8 mouse cellular contexts compared by ENCODE assay signal in the genomic region with DNA sequence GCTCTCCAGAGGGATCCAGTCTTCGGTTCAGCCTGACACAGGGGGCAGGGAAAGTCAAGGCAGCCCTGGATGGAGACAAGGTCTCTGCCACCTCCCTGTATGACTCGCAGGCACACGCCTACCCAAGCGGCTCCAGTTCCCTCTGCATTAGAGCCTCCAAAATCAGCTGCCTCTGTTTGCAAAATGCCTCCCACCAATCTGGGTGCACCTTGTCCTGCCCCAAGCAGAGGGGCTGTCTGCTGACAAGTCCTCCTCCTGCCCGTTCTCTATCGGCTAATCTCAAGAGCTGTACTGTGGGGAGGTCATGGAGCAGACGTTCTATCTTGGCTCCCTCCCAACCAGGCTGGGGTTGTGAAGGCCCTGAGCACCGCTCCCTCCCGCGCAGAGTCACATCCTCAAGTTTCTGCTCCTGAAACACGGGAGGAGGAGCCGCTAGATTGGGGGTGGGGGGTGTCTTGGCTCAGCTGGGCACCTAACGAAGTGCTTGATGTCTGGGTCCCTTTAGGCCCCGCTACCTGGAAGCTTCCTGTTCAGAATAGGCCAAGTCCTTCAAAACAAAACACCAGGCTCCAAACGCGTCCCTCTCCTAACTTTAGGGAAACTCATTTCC. TPM values are rescaled to one million over a fixed set of nuclear protein-coding genes. Genes with fewer than 3 reads are reported as not detected.
DNase-seq lines count a peak whose midpoint lies in the region; ATAC-seq and TF ChIP-seq lines count a peak whose summit lies in the region.

No protein-coding gene starts in this region.

- WGBS in forebrain, embryonic 12.5 days: 17% methylated on average over 16 of the region's 16 CpGs
- WGBS in hindbrain, postnatal 0 days: 10% methylated on average over 16 of the region's 16 CpGs
- WGBS in limb, embryonic 15.5 days: 9% methylated on average over 16 of the region's 16 CpGs
- WGBS in midbrain, embryonic 16.5 days: 17% methylated on average over 16 of the region's 16 CpGs

- H3K27ac ChIP-seq in forebrain, embryonic 12.5 days: no peak overlapping the region
- H3K27ac ChIP-seq in hindbrain, postnatal 0 days: peak overlapping the region; percentile 86
- peak overlapping the region; percentile 33 for H3K27ac ChIP-seq in limb, embryonic 15.5 days
- H3K27ac ChIP-seq in midbrain, embryonic 16.5 days (ENCODE audit: low read length): no peak overlapping the region

- DNase-seq in right cerebral cortex, postnatal 25 days: peak; percentile 25
- no peak for DNase-seq in right cerebral cortex, postnatal 4 days
- peak; percentile 72 for DNase-seq in brain, adult 2 months (ENCODE audit: low read depth, low spot score)
- DNase-seq in hindbrain, postnatal 0 days (ENCODE audit: low spot score): peak; percentile 42
- peak; percentile 63 to 73 for DNase-seq in thymus, postnatal 36 days

- H3K4me1 ChIP-seq in forebrain, embryonic 12.5 days: peaks cover 25% of the 10 kb centered on the region
- H3K4me1 ChIP-seq in hindbrain, postnatal 0 days (ENCODE audit: insufficient read depth, low read length): peaks cover 14% of the 10 kb centered on the region
- H3K4me1 ChIP-seq in limb, embryonic 15.5 days: peaks cover 25% of the 10 kb centered on the region
- H3K4me1 ChIP-seq in midbrain, embryonic 16.5 days (ENCODE audit: control insufficient read depth, insufficient read depth, low read length): peaks cover 21% of the 10 kb centered on the region

- H3K4me3 ChIP-seq in forebrain, embryonic 12.5 days (replicated peaks): peak overlapping the region; percentile 96
- H3K4me3 ChIP-seq in hindbrain, postnatal 0 days (ENCODE audit: low read length): peak overlapping the region; percentile 98
- H3K4me3 ChIP-seq in limb, embryonic 15.5 days: peak overlapping the region; percentile 100
- peak overlapping the region; percentile 69 for H3K4me3 ChIP-seq in midbrain, embryonic 16.5 days (ENCODE audit: low read depth, low read length)

- H3K27me3 ChIP-seq in forebrain, embryonic 12.5 days: no peaks in the 10 kb centered on the region
- H3K27me3 ChIP-seq in hindbrain, postnatal 0 days (ENCODE audit: insufficient read depth, low read length): no peaks in the 10 kb centered on the region
- no peaks in the 10 kb centered on the region for H3K27me3 ChIP-seq in limb, embryonic 15.5 days
- H3K27me3 ChIP-seq in midbrain, embryonic 16.5 days (ENCODE audit: control insufficient read depth, insufficient read depth, low read depth, low read length): no peaks in the 10 kb centered on the region

- no peak for ATAC-seq in forebrain, embryonic 12.5 days (ENCODE audit: low FRiP score)
- ATAC-seq in hindbrain, postnatal 0 days: peak; percentile 14; the same call in 1 of the 2 replicates
- ATAC-seq in limb, embryonic 15.5 days (ENCODE audit: insufficient number of reproducible peaks, low FRiP score, low TSS enrichment, low read depth): no peak
- ATAC-seq in midbrain, embryonic 16.5 days: no peak; the same call in 1 of the 2 replicates

- TF ChIP-seq CTCF in hindbrain, postnatal 0 days (IDR thresholded peaks at IDR 0.05; ENCODE audit: low read depth): no peak

- H3K9ac ChIP-seq in forebrain, embryonic 12.5 days: peak overlapping the region; percentile 91
- H3K9ac ChIP-seq in hindbrain, postnatal 0 days (replicated peaks; ENCODE audit: low read length): peak overlapping the region; percentile 91
- H3K9ac ChIP-seq in limb, embryonic 15.5 days: peak overlapping the region; percentile 96
- H3K9ac ChIP-seq in midbrain, embryonic 16.5 days (ENCODE audit: low read depth, low read length): peak overlapping the region; percentile 79

- peak overlapping the region; percentile 95 for H3K4me2 ChIP-seq in forebrain, embryonic 12.5 days
- H3K4me2 ChIP-seq in hindbrain, postnatal 0 days (ENCODE audit: low read depth, low read length): peak overlapping the region; percentile 77
- H3K4me2 ChIP-seq in limb, embryonic 15.5 days: peak overlapping the region; percentile 83
- peak overlapping the region; percentile 99 for H3K4me2 ChIP-seq in midbrain, embryonic 16.5 days (ENCODE audit: low read length)

- H3K9me3 ChIP-seq in forebrain, embryonic 12.5 days: no peaks in the 10 kb centered on the region
- H3K9me3 ChIP-seq in hindbrain, postnatal 0 days (ENCODE audit: low read length): no peaks in the 10 kb centered on the region
- no peaks in the 10 kb centered on the region for H3K9me3 ChIP-seq in limb, embryonic 15.5 days
- H3K9me3 ChIP-seq in midbrain, embryonic 16.5 days (replicated peaks; ENCODE audit: control insufficient read depth, low read length, poor library complexity, severe bottlenecking): no peaks in the 10 kb centered on the region

- H3K36me3 ChIP-seq in forebrain, embryonic 12.5 days (replicated peaks): peaks cover 47% of the 10 kb centered on the region
- peaks cover 13% of the 10 kb centered on the region; the same call in 1 of the 2 replicates for H3K36me3 ChIP-seq in hindbrain, postnatal 0 days (ENCODE audit: insufficient read depth, low read length)
- peaks cover 55% of the 10 kb centered on the region for H3K36me3 ChIP-seq in limb, embryonic 15.5 days
- peaks cover 21% of the 10 kb centered on the region for H3K36me3 ChIP-seq in midbrain, embryonic 16.5 days (ENCODE audit: control insufficient read depth, insufficient read depth, low read length)

RNA-seq across cellular contexts. Expression of a gene that starts 0.8 kb away (rescaled TPM):
- polyA plus RNA-seq in forebrain, embryonic 12.5 days (2016; fragmentation: Nextera tagmentation; extraction: Ambion mirVana): 35.1 and 35.4 TPM in 2 replicates
- 37.4 and 48.8 TPM in 2 replicates for total RNA-seq in hindbrain, postnatal 0 days (2014; rRNA removed)
- polyA plus RNA-seq in hindbrain, postnatal 0 days (2015; fragmentation: Nextera tagmentation; extraction: Ambion mirVana): 22.6 and 27.0 TPM in 2 replicates
- 49.4 and 51.0 TPM in 2 replicates for polyA plus RNA-seq in limb, embryonic 15.5 days (2015; fragmentation: Nextera tagmentation; extraction: Ambion mirVana)
- 35.0 and 36.4 TPM in 2 replicates for polyA plus RNA-seq in midbrain, embryonic 16.5 days (2015; fragmentation: Nextera tagmentation; extraction: Ambion mirVana)

RNA-seq across cellular contexts. Expression of a gene that starts 0.9 kb away (rescaled TPM):
- 79.6 and 83.2 TPM in 2 replicates for polyA plus RNA-seq in forebrain, embryonic 12.5 days (2016; fragmentation: Nextera tagmentation; extraction: Ambion mirVana)
- 39.9 and 49.8 TPM in 2 replicates for total RNA-seq in hindbrain, postnatal 0 days (2014; rRNA removed)
- polyA plus RNA-seq in hindbrain, postnatal 0 days (2015; fragmentation: Nextera tagmentation; extraction: Ambion mirVana): 85.4 and 93.6 TPM in 2 replicates
- 40.8 and 47.6 TPM in 2 replicates for polyA plus RNA-seq in limb, embryonic 15.5 days (2015; fragmentation: Nextera tagmentation; extraction: Ambion mirVana)
- polyA plus RNA-seq in midbrain, embryonic 16.5 days (2015; fragmentation: Nextera tagmentation; extraction: Ambion mirVana): 83.6 and 85.1 TPM in 2 replicates

RNA-seq across cellular contexts. Expression of a gene that starts 14.5 kb away (rescaled TPM):
- polyA plus RNA-seq in forebrain, embryonic 12.5 days (2016; fragmentation: Nextera tagmentation; extraction: Ambion mirVana): 0.15 TPM in 1 of 2 replicates, not detected in the other
- not detected in 2 replicates for total RNA-seq in hindbrain, postnatal 0 days (2014; rRNA removed)
- polyA plus RNA-seq in hindbrain, postnatal 0 days (2015; fragmentation: Nextera tagmentation; extraction: Ambion mirVana): not detected in 2 replicates
- polyA plus RNA-seq in limb, embryonic 15.5 days (2015; fragmentation: Nextera tagmentation; extraction: Ambion mirVana): 0.84 and 3.3 TPM in 2 replicates
- polyA plus RNA-seq in midbrain, embryonic 16.5 days (2015; fragmentation: Nextera tagmentation; extraction: Ambion mirVana): not detected in 2 replicates

RNA-seq across cellular contexts. Expression of a gene that starts 31.8 kb away (rescaled TPM):
- 39.3 and 42.6 TPM in 2 replicates for polyA plus RNA-seq in forebrain, embryonic 12.5 days (2016; fragmentation: Nextera tagmentation; extraction: Ambion mirVana)
- total RNA-seq in hindbrain, postnatal 0 days (2014; rRNA removed): 67.1 and 89.6 TPM in 2 replicates
- polyA plus RNA-seq in hindbrain, postnatal 0 days (2015; fragmentation: Nextera tagmentation; extraction: Ambion mirVana): 55.2 and 55.5 TPM in 2 replicates
- polyA plus RNA-seq in limb, embryonic 15.5 days (2015; fragmentation: Nextera tagmentation; extraction: Ambion mirVana): 36.8 and 37.3 TPM in 2 replicates
- 72.8 and 84.6 TPM in 2 replicates for polyA plus RNA-seq in midbrain, embryonic 16.5 days (2015; fragmentation: Nextera tagmentation; extraction: Ambion mirVana)

RNA-seq across cellular contexts. Expression of a gene that starts 42.3 kb away (rescaled TPM):
- 37.8 and 42.6 TPM in 2 replicates for polyA plus RNA-seq in forebrain, embryonic 12.5 days (2016; fragmentation: Nextera tagmentation; extraction: Ambion mirVana)
- total RNA-seq in hindbrain, postnatal 0 days (2014; rRNA removed): 19.6 and 30.6 TPM in 2 replicates
- 44.0 and 46.2 TPM in 2 replicates for polyA plus RNA-seq in hindbrain, postnatal 0 days (2015; fragmentation: Nextera tagmentation; extraction: Ambion mirVana)
- 183 and 190 TPM in 2 replicates for polyA plus RNA-seq in limb, embryonic 15.5 days (2015; fragmentation: Nextera tagmentation; extraction: Ambion mirVana)
- polyA plus RNA-seq in midbrain, embryonic 16.5 days (2015; fragmentation: Nextera tagmentation; extraction: Ambion mirVana): 27.3 and 29.8 TPM in 2 replicates

Comparison
In these comparisons a context has a peak if more than half of its experiments do, and no peak if none do; other contexts are left out.
1. H3K27ac ChIP-seq: peak in hindbrain, postnatal 0 days (single experiment) and limb, embryonic 15.5 days (single experiment); none in forebrain, embryonic 12.5 days (single experiment) and midbrain, embryonic 16.5 days (single experiment).
2. Peak in every context shown above with its lines, with median percentiles within 50 percentile points of each other: H3K4me2 ChIP-seq, H3K4me3 ChIP-seq and H3K9ac ChIP-seq.